Mouse (Mus musculus) gonadal fat pad, adult 2 months (tissue): ENCODE results near the gene Dnmt3c. TPM values are rescaled to one million over a fixed set of nuclear protein-coding genes. Genes with fewer than 3 reads are reported as not detected.
"Not testable (repeated sequence)": the region's sequence is repeated elsewhere in the genome, so short reads cannot be mapped to it uniquely, and the experiment has no call there.

Experiments
- DNase-seq: peaks from one replicate; pipeline ENCODE4 v3.0.0-alpha.2; 2012; ENCODE audit warnings: low read depth
- polyA plus RNA-seq: library from polyadenylated mRNA; depleted of rRNA; stranded (reverse); fragments of >200 nt; gene quantifications from 2 replicates; pipeline ENCODE4 v1.2.3, GENCODE M21; 2012; rRNA removed

The Dnmt3c gene
- polyA plus RNA-seq, result not detected in 2 replicates

- no peak for DNase-seq
Observed at GRCm38 (mm10) chr2:153696352-153696751, at the start of gene Dnmt3c. Gene Dnmt3c (plus strand): TSS chr2:153696652.

GRCm38 (mm10) chr2:153648773-153649297, 47.6 kb upstream of the Dnmt3c start:
- DNase-seq, result no peak

- DNase-seq, result no peak
Observed at GRCm38 (mm10) chr2:153649298-153650013, 47.0 kb upstream of the Dnmt3c start, which contains the start of gene Dnmt3b. Gene Dnmt3b (plus strand): TSS chr2:153649450.

- DNase-seq, result no peak
Observed at GRCm38 (mm10) chr2:153650014-153650687, 46.3 kb upstream of the Dnmt3c start.

GRCm38 (mm10) chr2:153651681-153652080, 44.8 kb upstream of the Dnmt3c start:
- no peak for DNase-seq

GRCm38 (mm10) chr2:153657659-153658058, 38.8 kb upstream of the Dnmt3c start:
- DNase-seq, result not testable (repeated sequence)

- no peak for DNase-seq
Observed at GRCm38 (mm10) chr2:153660616-153661015, 35.8 kb upstream of the Dnmt3c start.

GRCm38 (mm10) chr2:153665401-153665800, 31.1 kb upstream of the Dnmt3c start:
- no peak for DNase-seq

- no peak for DNase-seq
Observed at GRCm38 (mm10) chr2:153668754-153669376, 27.6 kb upstream of the Dnmt3c start.

GRCm38 (mm10) chr2:153670111-153670510, 26.3 kb upstream of the Dnmt3c start:
- no peak for DNase-seq

GRCm38 (mm10) chr2:153672619-153673018, 23.8 kb upstream of the Dnmt3c start:
- no peak for DNase-seq

- not testable (repeated sequence) for DNase-seq
Observed at GRCm38 (mm10) chr2:153675364-153675763, 21.1 kb upstream of the Dnmt3c start.

- no peak for DNase-seq
Observed at GRCm38 (mm10) chr2:153676944-153677343, 19.5 kb upstream of the Dnmt3c start.

GRCm38 (mm10) chr2:153677550-153677949, 18.9 kb upstream of the Dnmt3c start:
- DNase-seq, result no peak

GRCm38 (mm10) chr2:153679959-153680358, 16.5 kb upstream of the Dnmt3c start:
- DNase-seq, result no peak

GRCm38 (mm10) chr2:153693413-153693812, 3.0 kb upstream of the Dnmt3c start:
- DNase-seq, result not testable (repeated sequence)

- DNase-seq, result no peak
Observed at GRCm38 (mm10) chr2:153694462-153695085, 1.9 kb upstream of the Dnmt3c start.

GRCm38 (mm10) chr2:153703389-153703788, 6.9 kb downstream of the Dnmt3c start:
- DNase-seq, result no peak

GRCm38 (mm10) chr2:153710701-153711330, 14.4 kb downstream of the Dnmt3c start:
- DNase-seq, result no peak

GRCm38 (mm10) chr2:153712646-153713091, 16.2 kb downstream of the Dnmt3c start:
- DNase-seq, result no peak

GRCm38 (mm10) chr2:153713227-153713626, 16.8 kb downstream of the Dnmt3c start:
- no peak for DNase-seq
